Mouse (Mus musculus) testis, adult 2 months (tissue): ENCODE data around the gene Marf1. TPM values are rescaled to one million over a fixed set of nuclear protein-coding genes. Genes with fewer than 3 reads are reported as not detected.

Source experiments
- H3K27ac ChIP-seq: fragments of 200-500 bp; 2 replicates; pipeline ENCODE4 v1.5.1; 2012; ENCODE audit warnings: low read depth, low read length; ENCODE audit not compliant: control insufficient read depth, insufficient read depth
- H3K27me3 ChIP-seq: fragments of 200-500 bp; 2 replicates; pipeline ENCODE4 v1.6.1; 2012; ENCODE audit warnings: mild to moderate bottlenecking, low read length, moderate library complexity; ENCODE audit not compliant: control insufficient read depth, insufficient read depth
- H3K36me3 ChIP-seq: fragments of 200-500 bp; 2 replicates; pipeline ENCODE4 v1.6.1; 2012; ENCODE audit warnings: mild to moderate bottlenecking, low read length; ENCODE audit not compliant: control insufficient read depth, insufficient read depth
- H3K4me1 ChIP-seq: fragments of 200-500 bp; 2 replicates; pipeline ENCODE4 v1.6.1; 2012; ENCODE audit warnings: low read length; ENCODE audit not compliant: control insufficient read depth, insufficient read depth
- H3K4me3 ChIP-seq: fragments of 200-500 bp; 2 replicates; pipeline ENCODE4 v1.5.1; 2012; ENCODE audit warnings: low read depth, mild to moderate bottlenecking, low read length, moderate library complexity, mixed read lengths; ENCODE audit not compliant: control insufficient read depth
- CTCF ChIP-seq: fragments of 200-500 bp; IDR thresholded peaks from 2 replicates; pipeline ENCODE4 v1.5.1; 2012; ENCODE audit warnings: low read depth, mild to moderate bottlenecking, inconsistent platforms, low read length, moderate library complexity; ENCODE audit not compliant: control insufficient read depth, insufficient read depth, insufficient replicate concordance
- POLR2A ChIP-seq: fragments of 200-500 bp; IDR thresholded peaks from 2 replicates; pipeline ENCODE4 v1.6.1; 2012; ENCODE audit warnings: low read depth, mild to moderate bottlenecking, inconsistent platforms, low read length, moderate library complexity; ENCODE audit not compliant: control insufficient read depth
- polyA plus RNA-seq: library from polyadenylated mRNA; depleted of rRNA; stranded (reverse); fragments of >200 nt; gene quantifications from 2 replicates; pipeline ENCODE4 v1.2.3, GENCODE M21; 2012

Marf1 gene
- polyA plus RNA-seq, 1 experiment = 10.5 TPM

- no peaks in the 10 kb centered on the region for H3K27me3 ChIP-seq
Measured at GRCm38 (mm10) chr16:14137976-14138561, 25.1 kb downstream of the Marf1 start.

GRCm38 (mm10) chr16:14135014-14135413, 28.1 kb downstream of the Marf1 start:
- H3K4me3 ChIP-seq = no peak overlapping the region
- no peaks in the 10 kb centered on the region for H3K4me1 ChIP-seq
- no peaks in the 10 kb centered on the region for H3K27me3 ChIP-seq
- H3K27ac ChIP-seq = no peak overlapping the region
- no peak for TF ChIP-seq POLR2A
- TF ChIP-seq CTCF = no peak
- H3K36me3 ChIP-seq = no peaks in the 10 kb centered on the region; the same call in 1 of the 2 replicates

More at GRCm38 (mm10) chr16:14137976-14138561, 25.1 kb downstream of the Marf1 start:
- TF ChIP-seq CTCF = no peak
- H3K4me3 ChIP-seq = no peak overlapping the region
- no peak overlapping the region for H3K27ac ChIP-seq
- H3K36me3 ChIP-seq = peaks cover 3% of the 10 kb centered on the region
- no peaks in the 10 kb centered on the region for H3K4me1 ChIP-seq

- no peaks in the 10 kb centered on the region for H3K4me1 ChIP-seq
- TF ChIP-seq POLR2A (no peak), CTCF (no peak)
- no peak overlapping the region for H3K4me3 ChIP-seq
- no peak overlapping the region for H3K27ac ChIP-seq
- no peaks in the 10 kb centered on the region; the same call in 1 of the 2 replicates for H3K36me3 ChIP-seq
- no peaks in the 10 kb centered on the region for H3K27me3 ChIP-seq
Measured at GRCm38 (mm10) chr16:14131838-14132237, 31.3 kb downstream of the Marf1 start.

GRCm38 (mm10) chr16:14131376-14131775, 31.8 kb downstream of the Marf1 start:
- no peaks in the 10 kb centered on the region for H3K27me3 ChIP-seq
- H3K4me3 ChIP-seq = no peak overlapping the region
- H3K36me3 ChIP-seq = no peaks in the 10 kb centered on the region; the same call in 1 of the 2 replicates
- TF ChIP-seq POLR2A (no peak), CTCF (no peak)
- no peaks in the 10 kb centered on the region for H3K4me1 ChIP-seq
- H3K27ac ChIP-seq = no peak overlapping the region

GRCm38 (mm10) chr16:14130796-14131195, 32.4 kb downstream of the Marf1 start:
- H3K36me3 ChIP-seq = no peaks in the 10 kb centered on the region; the same call in 1 of the 2 replicates
- no peaks in the 10 kb centered on the region for H3K27me3 ChIP-seq
- TF ChIP-seq CTCF (no peak), POLR2A (no peak)
- H3K4me1 ChIP-seq = no peaks in the 10 kb centered on the region
- H3K27ac ChIP-seq = no peak overlapping the region
- H3K4me3 ChIP-seq = no peak overlapping the region

GRCm38 (mm10) chr16:14128977-14129376, 34.2 kb downstream of the Marf1 start:
- H3K4me3 ChIP-seq = no peak overlapping the region
- TF ChIP-seq CTCF (no peak), POLR2A (no peak)
- no peaks in the 10 kb centered on the region; the same call in 1 of the 2 replicates for H3K4me1 ChIP-seq
- peaks cover 2% of the 10 kb centered on the region; the same call in 1 of the 2 replicates for H3K36me3 ChIP-seq
- H3K27me3 ChIP-seq = no peaks in the 10 kb centered on the region
- no peak overlapping the region for H3K27ac ChIP-seq

GRCm38 (mm10) chr16:14125253-14125652, 37.9 kb downstream of the Marf1 start:
- no peak overlapping the region for H3K4me3 ChIP-seq
- H3K4me1 ChIP-seq = no peaks in the 10 kb centered on the region; the same call in 1 of the 2 replicates
- peaks cover 2% of the 10 kb centered on the region; the same call in 1 of the 2 replicates for H3K36me3 ChIP-seq
- H3K27ac ChIP-seq = peak overlapping the region; percentile 36; the same call in 1 of the 2 replicates
- H3K27me3 ChIP-seq = no peaks in the 10 kb centered on the region
- TF ChIP-seq POLR2A = no peak
